Mouse (Mus musculus): ENCODE data around the gene Epha2. TPM values are rescaled to one million over a fixed set of nuclear protein-coding genes. Genes with fewer than 3 reads are reported as not detected.

Epha2 gene
- polyA plus RNA-seq, 1 experiment from 2014 or later: 3.0 TPM

GRCm38 (mm10) chr4:141345219-141345618, 44.2 kb downstream of the Epha2 start:
- 93% methylated on average over 12 of the region's 12 CpGs for WGBS
- H3K27me3 ChIP-seq (replicated peaks; ENCODE audit: low read depth, poor library complexity, severe bottlenecking): peaks cover 13% of the 10 kb centered on the region
- H3K4me3 ChIP-seq: no peak overlapping the region
- DNase-seq (ENCODE audit: low spot score): no peak
- H3K27ac ChIP-seq (replicated peaks): no peak overlapping the region
- H3K4me1 ChIP-seq: peaks cover 33% of the 10 kb centered on the region
- no peaks in the 10 kb centered on the region for H3K9me3 ChIP-seq
- no peaks in the 10 kb centered on the region for H3K36me3 ChIP-seq (replicated peaks)

- Histone ChIP-seq H3K9me3 (no peaks in the 10 kb centered on the region), H3K27me3 (replicated peaks; ENCODE audit: low read depth, poor library complexity, severe bottlenecking) (no peaks in the 10 kb centered on the region), H3K36me3 (replicated peaks) (no peaks in the 10 kb centered on the region), H3K4me1 (peaks cover 25% of the 10 kb centered on the region), H3K4me3 (no peak overlapping the region), H3K27ac (replicated peaks) (peak overlapping the region; percentile 24; the same call in 1 of the 2 replicates)
- DNase-seq (ENCODE audit: low spot score): no peak
- WGBS: 72% methylated on average over 8 of the region's 8 CpGs
Measured at GRCm38 (mm10) chr4:141347365-141347797, 46.3 kb downstream of the Epha2 start.

GRCm38 (mm10) chr4:141348616-141349015, 47.6 kb downstream of the Epha2 start:
- Histone ChIP-seq H3K36me3 (replicated peaks) (no peaks in the 10 kb centered on the region), H3K4me3 (no peak overlapping the region), H3K27ac (replicated peaks) (no peak overlapping the region), H3K9me3 (no peaks in the 10 kb centered on the region), H3K27me3 (replicated peaks; ENCODE audit: low read depth, poor library complexity, severe bottlenecking) (no peaks in the 10 kb centered on the region), H3K4me1 (peaks cover 29% of the 10 kb centered on the region)
- WGBS: 71% methylated on average over 11 of the region's 11 CpGs
- DNase-seq (ENCODE audit: low spot score): no peak

GRCm38 (mm10) chr4:141350015-141350414, 49.0 kb downstream of the Epha2 start:
- no peak overlapping the region for H3K4me3 ChIP-seq
- H3K27ac ChIP-seq (replicated peaks): 0 out of 2 replicates have a peak overlapping the region, but pooled peaks have one; percentile 14
- no peak for DNase-seq (ENCODE audit: low spot score)

GRCm38 (mm10) chr4:141351972-141352371, 50.9 kb downstream of the Epha2 start:
- H3K9me3 ChIP-seq: no peaks in the 10 kb centered on the region
- H3K4me1 ChIP-seq: peaks cover 33% of the 10 kb centered on the region
- 62% methylated on average over 7 of the region's 7 CpGs for WGBS
- H3K27me3 ChIP-seq (replicated peaks; ENCODE audit: low read depth, poor library complexity, severe bottlenecking): no peaks in the 10 kb centered on the region
- H3K36me3 ChIP-seq (replicated peaks): no peaks in the 10 kb centered on the region
- H3K4me3 ChIP-seq: no peak overlapping the region
- H3K27ac ChIP-seq (replicated peaks): no peak overlapping the region
- DNase-seq (ENCODE audit: low spot score): no peak

More at GRCm38 (mm10) chr4:141350015-141350414, 49.0 kb downstream of the Epha2 start:
- WGBS: 84% methylated on average over 12 of the region's 12 CpGs
- Histone ChIP-seq H3K27me3 (replicated peaks; ENCODE audit: low read depth, poor library complexity, severe bottlenecking) (no peaks in the 10 kb centered on the region), H3K36me3 (replicated peaks) (no peaks in the 10 kb centered on the region), H3K4me1 (peaks cover 33% of the 10 kb centered on the region), H3K9me3 (no peaks in the 10 kb centered on the region)

GRCm38 (mm10) chr4:141352986-141353385, 51.9 kb downstream of the Epha2 start:
- no peaks in the 10 kb centered on the region for H3K9me3 ChIP-seq
- 81% methylated on average over 5 of the region's 5 CpGs for WGBS

GRCm38 (mm10) chr4:141353868-141354267, 52.8 kb downstream of the Epha2 start:
- DNase-seq (ENCODE audit: low spot score): no peak
- Histone ChIP-seq H3K27ac (replicated peaks) (no peak overlapping the region; the same call in 1 of the 2 replicates), H3K27me3 (replicated peaks; ENCODE audit: low read depth, poor library complexity, severe bottlenecking) (no peaks in the 10 kb centered on the region), H3K36me3 (replicated peaks) (no peaks in the 10 kb centered on the region), H3K9me3 (no peaks in the 10 kb centered on the region), H3K4me3 (no peak overlapping the region), H3K4me1 (peaks cover 22% of the 10 kb centered on the region)
- 60% methylated on average over 8 of the region's 8 CpGs for WGBS

More at GRCm38 (mm10) chr4:141352986-141353385, 51.9 kb downstream of the Epha2 start:
- peaks cover 25% of the 10 kb centered on the region for H3K4me1 ChIP-seq
- no peak overlapping the region for H3K4me3 ChIP-seq
- no peak for DNase-seq (ENCODE audit: low spot score)
- H3K36me3 ChIP-seq (replicated peaks): no peaks in the 10 kb centered on the region
- no peaks in the 10 kb centered on the region for H3K27me3 ChIP-seq (replicated peaks; ENCODE audit: low read depth, poor library complexity, severe bottlenecking)
- H3K27ac ChIP-seq (replicated peaks): no peak overlapping the region

- Histone ChIP-seq H3K9me3 (no peaks in the 10 kb centered on the region), H3K27me3 (replicated peaks; ENCODE audit: low read depth, poor library complexity, severe bottlenecking) (peaks cover 22% of the 10 kb centered on the region), H3K27ac (replicated peaks) (no peak overlapping the region), H3K4me3 (no peak overlapping the region), H3K36me3 (replicated peaks) (no peaks in the 10 kb centered on the region), H3K4me1 (peaks cover 19% of the 10 kb centered on the region; the same call in 1 of the 2 replicates)
- DNase-seq (ENCODE audit: low spot score): no peak
Measured at GRCm38 (mm10) chr4:141357811-141358210, 56.8 kb downstream of the Epha2 start.

GRCm38 (mm10) chr4:141359222-141359621, 58.2 kb downstream of the Epha2 start:
- Histone ChIP-seq H3K36me3 (replicated peaks) (no peaks in the 10 kb centered on the region), H3K27ac (replicated peaks) (no peak overlapping the region), H3K4me1 (peaks cover 10% of the 10 kb centered on the region; the same call in 1 of the 2 replicates), H3K9me3 (no peaks in the 10 kb centered on the region), H3K27me3 (replicated peaks; ENCODE audit: low read depth, poor library complexity, severe bottlenecking) (peaks cover 33% of the 10 kb centered on the region), H3K4me3 (no peak overlapping the region)
- 89% methylated on average over 6 of the region's 6 CpGs for WGBS
- DNase-seq (ENCODE audit: low spot score): no peak

- peaks cover 10% of the 10 kb centered on the region; the same call in 1 of the 2 replicates for H3K4me1 ChIP-seq
- H3K9me3 ChIP-seq: no peaks in the 10 kb centered on the region
- WGBS: 27% methylated on average over 7 of the region's 7 CpGs
- DNase-seq (ENCODE audit: low spot score): peak; percentile 63
- no peak overlapping the region for H3K4me3 ChIP-seq
- no peaks in the 10 kb centered on the region for H3K36me3 ChIP-seq (replicated peaks)
- peaks cover 49% of the 10 kb centered on the region for H3K27me3 ChIP-seq (replicated peaks; ENCODE audit: low read depth, poor library complexity, severe bottlenecking)
- H3K27ac ChIP-seq (replicated peaks): no peak overlapping the region
Measured at GRCm38 (mm10) chr4:141360846-141361245, 59.8 kb downstream of the Epha2 start.

GRCm38 (mm10) chr4:141362937-141363548, 62.0 kb downstream of the Epha2 start:
- no peak overlapping the region for H3K4me3 ChIP-seq

GRCm38 (mm10) chr4:141365126-141365525, 64.1 kb downstream of the Epha2 start:
- H3K27me3 ChIP-seq (replicated peaks; ENCODE audit: low read depth, poor library complexity, severe bottlenecking): peaks cover 89% of the 10 kb centered on the region
- no peak overlapping the region for H3K4me3 ChIP-seq
- H3K9me3 ChIP-seq: no peaks in the 10 kb centered on the region
- DNase-seq (ENCODE audit: low spot score): no peak
- no peak overlapping the region for H3K27ac ChIP-seq (replicated peaks)
- WGBS: 64% methylated on average over 8 of the region's 8 CpGs
- peaks cover 15% of the 10 kb centered on the region for H3K4me1 ChIP-seq
- H3K36me3 ChIP-seq (replicated peaks): no peaks in the 10 kb centered on the region

More at GRCm38 (mm10) chr4:141362937-141363548, 62.0 kb downstream of the Epha2 start:
- 28% methylated on average over 11 of the region's 11 CpGs for WGBS
- Histone ChIP-seq H3K27me3 (replicated peaks; ENCODE audit: low read depth, poor library complexity, severe bottlenecking) (peaks cover 71% of the 10 kb centered on the region), H3K4me1 (peaks cover 18% of the 10 kb centered on the region), H3K36me3 (replicated peaks) (no peaks in the 10 kb centered on the region), H3K9me3 (no peaks in the 10 kb centered on the region), H3K27ac (replicated peaks) (no peak overlapping the region)
- DNase-seq (ENCODE audit: low spot score): peak; percentile 88

GRCm38 (mm10) chr4:141365876-141366275, 64.8 kb downstream of the Epha2 start:
- Histone ChIP-seq H3K4me1 (peaks cover 15% of the 10 kb centered on the region), H3K4me3 (no peak overlapping the region), H3K27ac (replicated peaks) (no peak overlapping the region), H3K9me3 (no peaks in the 10 kb centered on the region), H3K27me3 (replicated peaks; ENCODE audit: low read depth, poor library complexity, severe bottlenecking) (peaks cover 96% of the 10 kb centered on the region), H3K36me3 (replicated peaks) (no peaks in the 10 kb centered on the region)
- WGBS: 57% methylated on average over 7 of the region's 7 CpGs
- DNase-seq (ENCODE audit: low spot score): no peak

Measured in embryonic facial prominence, embryonic 10.5 days (tissue).